Mouse (Mus musculus) olfactory bulb, adult 2 months (tissue): ENCODE data around the gene Prss42.

Experiments used
- CTCF ChIP-seq: fragments of 200-500 bp; IDR thresholded peaks from 2 replicates; pipeline ENCODE4 v1.5.1; 2012; ENCODE audit warnings: low read depth, mild to moderate bottlenecking, low read length, moderate library complexity; ENCODE audit not compliant: insufficient read depth
- POLR2A ChIP-seq: fragments of 200-500 bp; IDR thresholded peaks from 2 replicates; pipeline ENCODE4 v1.6.1; 2012; ENCODE audit warnings: mild to moderate bottlenecking, low read depth, low read length, moderate library complexity; ENCODE audit not compliant: insufficient read depth

GRCm38 (mm10) chr9:110778559-110778958 is 19.4 kb upstream of the Prss42 start:
- TF ChIP-seq CTCF (no peak), POLR2A (no peak)
